Mouse (Mus musculus) stomach, postnatal 0 days (tissue): ENCODE measurements at regions not wholly inside any gene's neighbourhood (a gene's known extent, or its start where the extent isn't known, plus 50 kb on each side); places are given as distances from the start of the nearest gene placed in this dataset.

Experiments used
- ATAC-seq: fragments of 200-750 bp; cut with Nextera tagmentation; 2 replicates; pipeline ENCODE4 v1.8.0; 2017; ENCODE audit not compliant: low FRiP score, low TSS enrichment
- DNase-seq: peaks from one replicate; pipeline ENCODE4 v3.0.0-alpha.2; 2016; ENCODE audit warnings: low spot score
- H3K27ac ChIP-seq: fragments of 300-500 bp; sonication (generic); replicated peaks from 2 replicates; pipeline ENCODE4 v1.5.1; 2014; ENCODE audit warnings: mild to moderate bottlenecking, control low read depth
- H3K27me3 ChIP-seq: fragments of 300-500 bp; sonication (generic); 2 replicates; pipeline ENCODE4 v1.6.1; 2014; ENCODE audit warnings: low read length; ENCODE audit not compliant: control insufficient read depth, insufficient read depth
- H3K36me3 ChIP-seq: fragments of 300-500 bp; sonication (generic); 2 replicates; pipeline ENCODE4 v1.6.1; 2014; ENCODE audit warnings: low read length, mixed read lengths; ENCODE audit not compliant: control insufficient read depth, insufficient read depth
- H3K4me1 ChIP-seq: fragments of 300-500 bp; sonication (generic); replicated peaks from 2 replicates; pipeline ENCODE4 v1.6.1; 2014; ENCODE audit warnings: antibody characterized with exemption; ENCODE audit not compliant: control insufficient read depth, insufficient read depth
- H3K4me2 ChIP-seq: fragments of 300-500 bp; sonication (generic); replicated peaks from 2 replicates; pipeline ENCODE4 v1.6.1; 2014; ENCODE audit warnings: low read depth, mild to moderate bottlenecking, control low read depth, moderate library complexity
- H3K4me3 ChIP-seq: fragments of 300-500 bp; sonication (generic); 2 replicates; pipeline ENCODE4 v1.5.1; 2014; ENCODE audit warnings: low read depth, low read length, control low read depth
- H3K9ac ChIP-seq: fragments of 300-500 bp; sonication (generic); 2 replicates; pipeline ENCODE4 v1.6.1; 2014; ENCODE audit warnings: mild to moderate bottlenecking, low read length, control low read depth, mixed read lengths
- H3K9me3 ChIP-seq: fragments of 300-500 bp; sonication (generic); 2 replicates; pipeline ENCODE4 v1.6.1; 2016; ENCODE audit warnings: low read length; ENCODE audit not compliant: control insufficient read depth
- CTCF ChIP-seq: IDR thresholded peaks from 2 replicates; pipeline ENCODE4 v1.5.1; 2016; ENCODE audit warnings: antibody characterized with exemption, low read depth, mild to moderate bottlenecking, moderate library complexity
- EP300 ChIP-seq: optimal IDR thresholded peaks from 2 replicates; pipeline ENCODE3; 2016; ENCODE audit warnings: antibody characterized with exemption
- WGBS: fragments of 180-500 bp; shearing (Covaris S2); extraction: QIAGEN DNeasy Blood & Tissue Kit; methylation state at CpG from one replicate; pipeline ENCODE4 v1.1.7; 2014; 5-methylcytosine and 5-hydroxymethylcytosine counted together

DNA sequence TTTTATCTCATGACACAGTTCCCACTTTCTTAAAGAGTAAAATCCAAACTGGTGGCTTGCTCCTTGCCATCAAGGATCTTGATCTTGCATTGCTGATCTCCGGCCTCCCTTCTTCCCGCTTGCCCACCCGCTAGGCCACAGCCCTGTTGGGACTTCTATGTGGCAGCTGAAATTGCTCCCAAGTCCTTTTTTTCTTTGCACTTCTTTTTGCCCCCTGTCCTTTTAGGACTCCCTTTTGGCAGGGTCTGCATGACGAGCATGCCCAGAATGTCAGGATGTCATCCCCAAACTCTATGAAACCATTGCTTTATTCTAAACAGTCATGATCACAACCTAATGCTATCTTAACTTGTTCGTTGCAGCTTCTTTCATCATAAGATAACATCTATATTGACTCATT, 588.6 kb downstream of the Tox3 start:
- no peak for ATAC-seq

DNA sequence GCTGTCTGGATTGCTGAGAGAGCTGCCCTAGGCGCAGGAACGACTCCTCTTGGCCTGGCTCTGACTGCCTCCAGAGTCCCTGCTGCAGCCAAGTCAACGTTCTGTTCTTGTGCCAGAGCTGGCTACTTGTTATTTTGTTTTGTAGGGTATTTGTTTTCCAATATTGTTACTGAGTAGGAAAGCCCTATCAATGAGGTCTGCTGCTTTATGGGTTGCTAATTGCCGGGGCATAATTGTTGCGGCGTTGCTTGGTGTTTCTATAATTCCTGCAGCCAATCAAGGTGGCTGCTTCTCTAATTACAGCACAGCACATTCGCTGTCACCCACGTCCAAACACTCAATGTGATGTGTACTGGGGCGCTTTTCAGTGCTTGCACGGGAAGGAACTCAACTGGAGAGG, 589.4 kb downstream of the Tox3 start:
- H3K4me1 ChIP-seq = no peaks in the 10 kb centered on the region
- H3K9me3 ChIP-seq = no peaks in the 10 kb centered on the region
- no peak overlapping the region for H3K9ac ChIP-seq
- H3K4me2 ChIP-seq = no peak overlapping the region
- 70% methylated on average over 10 of the region's 10 CpGs for WGBS
- H3K4me3 ChIP-seq = no peak overlapping the region
- no peaks in the 10 kb centered on the region for H3K36me3 ChIP-seq
- H3K27ac ChIP-seq = no peak overlapping the region
- DNase-seq (no peak), ATAC-seq (no peak)
- no peaks in the 10 kb centered on the region for H3K27me3 ChIP-seq
- no peak for TF ChIP-seq EP300
- no peak for TF ChIP-seq CTCF

More for the DNA sequence above, 588.6 kb downstream of the Tox3 start:
- Histone ChIP-seq H3K4me3 (no peak overlapping the region), H3K9ac (no peak overlapping the region), H3K4me2 (no peak overlapping the region), H3K27ac (no peak overlapping the region), H3K9me3 (no peaks in the 10 kb centered on the region), H3K36me3 (no peaks in the 10 kb centered on the region), H3K27me3 (no peaks in the 10 kb centered on the region), H3K4me1 (no peaks in the 10 kb centered on the region)
- TF ChIP-seq CTCF (no peak), EP300 (no peak)
- DNase-seq = no peak
- 85% methylated on average over 5 of the region's 5 CpGs for WGBS

DNA sequence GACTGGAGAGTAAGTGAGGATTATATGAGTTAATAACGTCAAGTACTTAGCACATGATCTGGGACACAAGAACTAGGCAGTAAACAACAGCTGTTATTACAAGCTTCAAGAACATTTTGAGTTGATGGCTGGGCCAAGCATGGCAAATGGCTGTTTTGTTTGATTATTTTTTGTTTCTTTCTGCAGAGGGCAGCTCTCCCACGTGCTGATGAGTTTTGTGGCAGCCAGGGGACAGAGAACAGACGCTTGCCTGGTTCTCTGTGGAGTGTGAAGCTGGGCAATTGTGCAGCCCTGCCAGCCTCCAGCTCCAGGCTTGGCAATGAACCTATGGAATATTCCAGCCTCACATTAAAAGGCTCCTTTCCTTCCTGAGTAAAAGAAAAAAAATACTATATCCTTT, 592.2 kb downstream of the Tox3 start:
- no peak overlapping the region for H3K4me3 ChIP-seq
- no peak overlapping the region for H3K4me2 ChIP-seq
- TF ChIP-seq CTCF (no peak), EP300 (no peak)
- no peak overlapping the region for H3K9ac ChIP-seq
- ATAC-seq (no peak), DNase-seq (no peak)
- no peak overlapping the region for H3K27ac ChIP-seq
- H3K4me1 ChIP-seq = no peaks in the 10 kb centered on the region
- H3K27me3 ChIP-seq = no peaks in the 10 kb centered on the region
- H3K9me3 ChIP-seq = no peaks in the 10 kb centered on the region
- no peaks in the 10 kb centered on the region for H3K36me3 ChIP-seq
- 39% methylated on average over 3 of the region's 3 CpGs for whole genome bisulfite sequencing

DNA sequence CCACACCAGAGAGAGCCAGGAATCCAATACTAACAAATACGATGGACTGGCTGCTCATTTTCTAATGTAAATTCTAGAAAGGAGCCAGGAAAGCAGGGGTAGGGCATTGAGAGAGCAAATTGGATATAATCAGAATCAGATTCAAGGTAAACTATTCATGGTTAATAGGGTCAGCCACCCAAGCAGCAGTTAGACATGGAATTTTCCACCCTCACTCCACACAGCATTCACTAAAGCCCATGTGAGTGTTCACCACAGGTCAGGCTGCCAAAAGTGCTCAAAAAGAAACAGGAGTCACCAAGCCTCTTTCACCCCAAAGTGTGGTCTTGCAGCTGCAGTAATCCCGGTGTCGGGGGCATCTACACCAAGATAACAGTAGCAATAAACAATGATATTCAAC, 596.9 kb downstream of the Tox3 start:
- DNase-seq = no peak
- Histone ChIP-seq H3K4me2 (no peak overlapping the region), H3K27me3 (no peaks in the 10 kb centered on the region), H3K4me3 (no peak overlapping the region), H3K36me3 (no peaks in the 10 kb centered on the region), H3K9me3 (no peaks in the 10 kb centered on the region), H3K4me1 (no peaks in the 10 kb centered on the region), H3K9ac (no peak overlapping the region), H3K27ac (no peak overlapping the region)
- 65% methylated on average over 3 of the region's 3 CpGs for WGBS
- TF ChIP-seq EP300 (no peak), CTCF (no peak)
- ATAC-seq = no peak

DNA sequence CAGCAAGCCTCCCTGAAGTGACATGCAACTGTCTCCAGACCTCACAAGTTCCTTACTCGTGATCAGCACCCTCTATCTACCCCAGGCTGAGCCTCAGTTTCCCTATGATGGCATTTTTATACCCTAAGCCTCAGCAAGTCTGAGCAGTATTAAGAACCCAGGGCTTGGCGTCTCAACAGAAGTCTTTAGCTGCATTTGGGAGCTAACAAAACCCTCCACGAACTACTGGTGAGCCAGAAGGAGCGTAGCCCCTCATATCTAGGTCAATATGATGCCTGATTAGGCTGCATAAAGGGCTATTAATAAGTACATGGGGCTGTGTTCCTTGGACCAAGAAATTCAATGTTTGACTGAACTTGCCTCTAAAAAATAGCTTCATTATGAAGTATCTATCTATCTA, 600.4 kb downstream of the Tox3 start:
- no peak overlapping the region for H3K4me3 ChIP-seq
- no peak overlapping the region for H3K4me2 ChIP-seq
- no peaks in the 10 kb centered on the region for H3K27me3 ChIP-seq
- H3K4me1 ChIP-seq = no peaks in the 10 kb centered on the region
- H3K36me3 ChIP-seq = no peaks in the 10 kb centered on the region
- H3K9me3 ChIP-seq = no peaks in the 10 kb centered on the region
- 73% methylated on average over 4 of the region's 4 CpGs for WGBS
- DNase-seq (no peak), ATAC-seq (no peak)
- H3K27ac ChIP-seq = no peak overlapping the region
- no peak for TF ChIP-seq EP300
- TF ChIP-seq CTCF = no peak
- H3K9ac ChIP-seq = no peak overlapping the region

DNA sequence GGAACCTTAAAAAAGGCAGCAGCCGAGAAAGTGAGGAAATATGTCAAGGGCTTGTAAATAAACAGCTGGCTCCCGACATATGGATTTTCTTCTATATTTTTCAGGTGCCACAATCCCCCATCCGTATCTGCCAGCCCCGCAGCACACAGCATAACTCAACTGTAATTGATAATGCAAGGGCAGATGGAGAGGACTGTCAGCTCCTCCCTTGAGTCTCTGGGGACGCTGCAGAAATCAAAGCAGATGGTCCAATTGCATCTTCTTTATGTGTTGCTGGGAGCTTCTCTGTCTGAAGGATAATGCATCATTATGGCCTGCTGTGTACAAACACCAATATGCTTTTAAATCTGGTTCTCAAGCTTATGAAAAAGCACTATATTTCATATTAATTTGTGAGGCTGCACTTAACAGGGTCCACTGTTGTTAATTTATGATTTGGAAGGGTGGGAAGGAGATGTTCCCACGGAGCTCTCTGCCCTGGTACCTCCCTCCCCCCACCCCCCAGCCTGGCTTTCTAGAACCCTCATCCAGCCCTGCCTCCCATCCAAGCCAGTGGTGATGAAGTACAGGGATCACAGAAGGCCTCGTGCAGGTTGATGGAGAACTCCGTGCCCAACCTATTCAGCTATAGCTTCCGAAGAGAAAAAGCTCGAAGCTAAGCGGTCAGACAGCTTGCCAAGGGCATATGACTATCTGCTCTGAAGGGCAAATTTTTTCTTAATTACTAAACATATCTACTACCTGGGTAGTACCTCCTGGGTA, 603.7 kb downstream of the Tox3 start:
- H3K4me2 ChIP-seq = no peak overlapping the region
- DNase-seq = no peak

More for the DNA sequence above, 603.7 kb downstream of the Tox3 start:
- 59% methylated on average over 11 of the region's 11 CpGs for WGBS
- H3K9ac ChIP-seq = no peak overlapping the region
- no peak overlapping the region for H3K4me3 ChIP-seq
- H3K27ac ChIP-seq = no peak overlapping the region
- H3K27me3 ChIP-seq = no peaks in the 10 kb centered on the region
- H3K9me3 ChIP-seq = no peaks in the 10 kb centered on the region
- H3K36me3 ChIP-seq = no peaks in the 10 kb centered on the region
- no peak for ATAC-seq
- TF ChIP-seq EP300 (no peak), CTCF (no peak)
- no peaks in the 10 kb centered on the region for H3K4me1 ChIP-seq
